Mouse (Mus musculus): ENCODE results near the gene Slc15a1. TPM values are rescaled to one million over a fixed set of nuclear protein-coding genes. Genes with fewer than 3 reads are reported as not detected.
"Not testable (repeated sequence)": the region's sequence is repeated elsewhere in the genome, so short reads cannot be mapped to it uniquely, and the experiment has no call there.

The Slc15a1 gene
- polyA plus RNA-seq, 2 experiments: 0.05 to 0.14 TPM

- no peak overlapping the region for H3K27ac ChIP-seq (replicated peaks; ENCODE audit: low read depth, low read length)
- H3K4me3 ChIP-seq (replicated peaks; ENCODE audit: low read length): no peak overlapping the region
These were observed 82.2 kb downstream of the Slc15a1 start for GRCm38 (mm10) chr14:121422664-121423340.

GRCm38 (mm10) chr14:121422000-121422399, 83.1 kb downstream of the Slc15a1 start:
- no peak for DNase-seq (ENCODE audit: low spot score)
- Histone ChIP-seq H3K9ac (ENCODE audit: low read depth, low read length, severe bottlenecking) (no peak overlapping the region), H3K27me3 (ENCODE audit: control insufficient read depth, insufficient read depth, low read length) (no peaks in the 10 kb centered on the region), H3K9me3 (ENCODE audit: control insufficient read depth, low read length) (no peaks in the 10 kb centered on the region), H3K4me2 (replicated peaks; ENCODE audit: low read depth, low read length, severe bottlenecking) (no peak overlapping the region), H3K4me3 (replicated peaks; ENCODE audit: low read length) (no peak overlapping the region), H3K27ac (replicated peaks; ENCODE audit: low read depth, low read length) (no peak overlapping the region), H3K4me1 (ENCODE audit: control insufficient read depth, insufficient read depth, low read length) (no peaks in the 10 kb centered on the region; the same call in 1 of the 2 replicates), H3K36me3 (ENCODE audit: control insufficient read depth, insufficient read depth, low read length) (no peaks in the 10 kb centered on the region)
- WGBS: 89% methylated on average over 4 of the region's 4 CpGs
- no peak for TF ChIP-seq POLR2A (IDR thresholded peaks at IDR 0.05; ENCODE audit: borderline replicate concordance, extremely low read depth, insufficient read depth, insufficient read length)
- ATAC-seq (ENCODE audit: low FRiP score, low read depth): no peak

More at GRCm38 (mm10) chr14:121422664-121423340, 82.2 kb downstream of the Slc15a1 start:
- no peak overlapping the region for H3K9ac ChIP-seq (ENCODE audit: low read depth, low read length, severe bottlenecking)
- DNase-seq (ENCODE audit: low spot score) (no peak), ATAC-seq (ENCODE audit: low FRiP score, low read depth) (no peak)
- H3K36me3 ChIP-seq (ENCODE audit: control insufficient read depth, insufficient read depth, low read length): no peaks in the 10 kb centered on the region
- H3K9me3 ChIP-seq (ENCODE audit: control insufficient read depth, low read length): no peaks in the 10 kb centered on the region
- no peak overlapping the region for H3K4me2 ChIP-seq (replicated peaks; ENCODE audit: low read depth, low read length, severe bottlenecking)
- WGBS: 56% methylated on average over 4 of the region's 4 CpGs
- no peaks in the 10 kb centered on the region for H3K27me3 ChIP-seq (ENCODE audit: control insufficient read depth, insufficient read depth, low read length)
- no peak for TF ChIP-seq POLR2A (IDR thresholded peaks at IDR 0.05; ENCODE audit: borderline replicate concordance, extremely low read depth, insufficient read depth, insufficient read length)
- no peaks in the 10 kb centered on the region; the same call in 1 of the 2 replicates for H3K4me1 ChIP-seq (ENCODE audit: control insufficient read depth, insufficient read depth, low read length)

- WGBS: 74% methylated on average over 5 of the region's 5 CpGs
- no peaks in the 10 kb centered on the region; the same call in 1 of the 2 replicates for H3K4me1 ChIP-seq (ENCODE audit: control insufficient read depth, insufficient read depth, low read length)
- H3K9me3 ChIP-seq (ENCODE audit: control insufficient read depth, low read length): no peaks in the 10 kb centered on the region
- no peaks in the 10 kb centered on the region for H3K27me3 ChIP-seq (ENCODE audit: control insufficient read depth, insufficient read depth, low read length)
- no peak for TF ChIP-seq POLR2A (IDR thresholded peaks at IDR 0.05; ENCODE audit: borderline replicate concordance, extremely low read depth, insufficient read depth, insufficient read length)
- H3K36me3 ChIP-seq (ENCODE audit: control insufficient read depth, insufficient read depth, low read length): no peaks in the 10 kb centered on the region
- H3K4me2 ChIP-seq (replicated peaks; ENCODE audit: low read depth, low read length, severe bottlenecking): no peak overlapping the region
- no peak overlapping the region for H3K27ac ChIP-seq (replicated peaks; ENCODE audit: low read depth, low read length)
- ATAC-seq (ENCODE audit: low FRiP score, low read depth): no peak
- no peak overlapping the region for H3K4me3 ChIP-seq (replicated peaks; ENCODE audit: low read length)
- H3K9ac ChIP-seq (ENCODE audit: low read depth, low read length, severe bottlenecking): no peak overlapping the region
- DNase-seq (ENCODE audit: low spot score): peak; percentile 44
These were observed 87.5 kb downstream of the Slc15a1 start for GRCm38 (mm10) chr14:121417594-121417993.

GRCm38 (mm10) chr14:121416626-121417319, 88.3 kb downstream of the Slc15a1 start:
- WGBS: 87% methylated on average over 11 of the region's 12 CpGs
- ATAC-seq (ENCODE audit: low FRiP score, low read depth) (no peak), DNase-seq (ENCODE audit: low spot score) (no peak)
- Histone ChIP-seq H3K9ac (ENCODE audit: low read depth, low read length, severe bottlenecking) (no peak overlapping the region), H3K4me1 (ENCODE audit: control insufficient read depth, insufficient read depth, low read length) (no peaks in the 10 kb centered on the region; the same call in 1 of the 2 replicates), H3K27ac (replicated peaks; ENCODE audit: low read depth, low read length) (no peak overlapping the region), H3K36me3 (ENCODE audit: control insufficient read depth, insufficient read depth, low read length) (no peaks in the 10 kb centered on the region), H3K4me3 (replicated peaks; ENCODE audit: low read length) (no peak overlapping the region), H3K4me2 (replicated peaks; ENCODE audit: low read depth, low read length, severe bottlenecking) (no peak overlapping the region), H3K9me3 (ENCODE audit: control insufficient read depth, low read length) (no peaks in the 10 kb centered on the region), H3K27me3 (ENCODE audit: control insufficient read depth, insufficient read depth, low read length) (no peaks in the 10 kb centered on the region)
- no peak for TF ChIP-seq POLR2A (IDR thresholded peaks at IDR 0.05; ENCODE audit: borderline replicate concordance, extremely low read depth, insufficient read depth, insufficient read length)

DNA sequence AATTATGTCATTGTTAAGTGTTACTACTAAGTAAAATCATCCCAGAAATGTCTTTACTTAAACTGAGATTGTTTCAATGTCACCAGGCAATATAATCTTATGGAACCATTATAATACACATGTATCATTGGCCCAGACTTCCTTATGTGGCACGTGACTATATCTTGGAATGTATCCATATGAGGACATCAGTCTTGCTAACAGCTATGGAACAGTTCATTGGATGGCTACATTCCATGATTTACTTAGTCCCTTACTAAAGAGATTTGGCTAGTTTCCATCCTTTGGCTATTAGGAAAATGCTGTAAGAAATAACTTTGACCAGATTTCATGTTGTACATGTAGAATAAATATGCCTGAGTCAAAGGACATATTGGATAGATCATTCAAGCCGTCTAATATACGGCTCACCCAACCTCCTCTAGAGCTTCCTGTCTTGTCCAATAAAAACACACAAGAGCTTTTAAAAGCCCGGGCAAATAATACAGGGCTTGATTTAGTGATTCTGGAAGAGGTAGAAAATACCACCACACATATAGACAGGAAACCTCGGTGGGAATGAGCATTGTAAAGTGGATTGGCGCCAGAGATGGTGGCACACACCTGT, 90.3 kb downstream of the Slc15a1 start:
- H3K4me2 ChIP-seq (replicated peaks; ENCODE audit: low read depth, low read length, severe bottlenecking): no peak overlapping the region
- no peak overlapping the region for H3K27ac ChIP-seq (replicated peaks; ENCODE audit: low read depth, low read length)
- peak; percentile 82 for DNase-seq (ENCODE audit: low spot score)
- no peak overlapping the region for H3K4me3 ChIP-seq (replicated peaks; ENCODE audit: low read length)
- H3K4me1 ChIP-seq (ENCODE audit: control insufficient read depth, insufficient read depth, low read length): no peaks in the 10 kb centered on the region; the same call in 1 of the 2 replicates
- no peaks in the 10 kb centered on the region for H3K36me3 ChIP-seq (ENCODE audit: control insufficient read depth, insufficient read depth, low read length)
- 47% methylated on average over 6 of the region's 6 CpGs for WGBS
- no peaks in the 10 kb centered on the region for H3K9me3 ChIP-seq (ENCODE audit: control insufficient read depth, low read length)
- H3K27me3 ChIP-seq (ENCODE audit: control insufficient read depth, insufficient read depth, low read length): no peaks in the 10 kb centered on the region
- no peak for TF ChIP-seq POLR2A (IDR thresholded peaks at IDR 0.05; ENCODE audit: borderline replicate concordance, extremely low read depth, insufficient read depth, insufficient read length)
- ATAC-seq (ENCODE audit: low FRiP score, low read depth): 0 out of 2 replicates have a peak, but pooled peaks have one; percentile 41
- no peak overlapping the region for H3K9ac ChIP-seq (ENCODE audit: low read depth, low read length, severe bottlenecking)

DNA sequence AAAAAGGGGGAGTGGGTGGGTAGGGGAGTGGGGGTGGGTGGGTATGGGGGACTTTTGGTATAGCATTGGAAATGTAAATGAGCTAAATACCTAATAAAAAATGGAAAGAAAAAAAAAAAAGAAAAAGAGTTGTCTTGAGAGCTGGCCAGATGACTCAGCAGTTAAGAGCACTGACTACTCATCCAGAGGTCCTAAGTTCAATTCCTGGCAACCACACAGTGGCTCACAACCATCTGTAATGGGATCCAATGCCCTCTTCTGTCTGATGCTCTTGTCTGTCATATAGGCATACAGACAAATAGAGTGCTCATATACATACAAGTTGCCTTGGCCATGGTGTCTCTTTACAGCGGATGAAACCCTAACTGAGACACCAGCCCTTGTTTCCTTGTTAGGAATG, 91.3 kb downstream of the Slc15a1 start:
- 100% methylated on average over 1 of the region's 1 CpGs for WGBS
- H3K27ac ChIP-seq (replicated peaks; ENCODE audit: low read depth, low read length); H3K4me1 ChIP-seq (ENCODE audit: control insufficient read depth, insufficient read depth, low read length); H3K9ac ChIP-seq (ENCODE audit: low read depth, low read length, severe bottlenecking); H3K9me3 ChIP-seq (ENCODE audit: control insufficient read depth, low read length); ATAC-seq (ENCODE audit: low FRiP score, low read depth); DNase-seq (ENCODE audit: low spot score); H3K36me3 ChIP-seq (ENCODE audit: control insufficient read depth, insufficient read depth, low read length); H3K27me3 ChIP-seq (ENCODE audit: control insufficient read depth, insufficient read depth, low read length); H3K4me3 ChIP-seq (replicated peaks; ENCODE audit: low read length); H3K4me2 ChIP-seq (replicated peaks; ENCODE audit: low read depth, low read length, severe bottlenecking): not testable (repeated sequence)

Measured in limb, embryonic 14.5 days (tissue).